Mouse (Mus musculus) stomach, postnatal 0 days (tissue): Measurements from ENCODE around the gene Plg.

Experiments used
- CTCF ChIP-seq: IDR thresholded peaks from 2 replicates; pipeline ENCODE4 v1.5.1; 2016; ENCODE audit warnings: antibody characterized with exemption, low read depth, mild to moderate bottlenecking, moderate library complexity
- EP300 ChIP-seq: optimal IDR thresholded peaks from 2 replicates; pipeline ENCODE3; 2016; ENCODE audit warnings: antibody characterized with exemption

GRCm38 (mm10) chr17:12369393-12369792 is 9.0 kb upstream of the Plg start:
- TF ChIP-seq CTCF = no peak
- no peak for TF ChIP-seq EP300
